Mouse (Mus musculus): ENCODE results near the gene Nrp2.
A peak's percentile ranks its signal among the peaks of the same experiment; 100 is the strongest.

Nrp2 gene

GRCm38 (mm10) chr1:62825822-62826765 is 123.0 kb downstream of the Nrp2 start:
- no peak for DNase-seq

- no peak for DNase-seq
Observed at GRCm38 (mm10) chr1:62827316-62827715, 124.2 kb downstream of the Nrp2 start.

GRCm38 (mm10) chr1:62828156-62828555 is 125.1 kb downstream of the Nrp2 start:
- no peak for DNase-seq

GRCm38 (mm10) chr1:62829690-62830417 is 126.8 kb downstream of the Nrp2 start:
- DNase-seq, result no peak

- no peak for DNase-seq
Observed at GRCm38 (mm10) chr1:62830418-62830769, 127.3 kb downstream of the Nrp2 start.

- DNase-seq, result no peak
Observed at GRCm38 (mm10) chr1:62831725-62832455, 128.8 kb downstream of the Nrp2 start.

- no peak for DNase-seq
Observed at GRCm38 (mm10) chr1:62833356-62833755, 130.3 kb downstream of the Nrp2 start.

GRCm38 (mm10) chr1:62834443-62835185 is 131.5 kb downstream of the Nrp2 start:
- DNase-seq, result no peak

GRCm38 (mm10) chr1:62838083-62838482 is 135.0 kb downstream of the Nrp2 start:
- DNase-seq, result no peak

GRCm38 (mm10) chr1:62838631-62839030 is 135.5 kb downstream of the Nrp2 start:
- DNase-seq, result no peak

- DNase-seq, result no peak
Observed at GRCm38 (mm10) chr1:62843215-62843614, 140.1 kb downstream of the Nrp2 start.

- no peak for DNase-seq
Observed at GRCm38 (mm10) chr1:62850990-62851940, 148.2 kb downstream of the Nrp2 start.

- no peak for DNase-seq
Observed at GRCm38 (mm10) chr1:62853362-62853761, 150.3 kb downstream of the Nrp2 start.

- DNase-seq, result no peak
Observed at GRCm38 (mm10) chr1:62853996-62854395, 150.9 kb downstream of the Nrp2 start.

- no peak for DNase-seq
Observed at GRCm38 (mm10) chr1:62859098-62859497, 156.0 kb downstream of the Nrp2 start.

- DNase-seq, result no peak
Observed at GRCm38 (mm10) chr1:62859556-62860300, 156.6 kb downstream of the Nrp2 start.

GRCm38 (mm10) chr1:62860327-62860726 is 157.2 kb downstream of the Nrp2 start:
- DNase-seq, result no peak

GRCm38 (mm10) chr1:62860788-62861187 is 157.7 kb downstream of the Nrp2 start:
- DNase-seq, result peak; percentile 11

All from right cerebral cortex, adult 18-20 months (tissue).